Mouse (Mus musculus): ENCODE measurements around the gene Tgm7. TPM values are rescaled to one million over a fixed set of nuclear protein-coding genes. Genes with fewer than 3 reads are reported as not detected.

The Tgm7 gene
- polyA plus RNA-seq, 1 experiment, result not detected

- WGBS, result 86% methylated on average over 6 of the region's 6 CpGs
- no peak for TF ChIP-seq CTCF (IDR thresholded peaks at IDR 0.05; ENCODE audit: insufficient read depth, low read depth, low read length)
- no peak for TF ChIP-seq POLR2A (IDR thresholded peaks at IDR 0.05; ENCODE audit: insufficient read depth, low read depth, low read length)
- Histone ChIP-seq H3K4me1 (ENCODE audit: control insufficient read depth, insufficient read depth, low read length) (no peaks in the 10 kb centered on the region), H3K4me3 (ENCODE audit: insufficient read depth, low read depth, low read length) (no peak overlapping the region), H3K27ac (ENCODE audit: insufficient read depth, low read depth, low read length) (no peak overlapping the region)
Observed at GRCm38 (mm10) chr2:121055915-121056314, 53.7 kb downstream of the Tgm7 start.

- TF ChIP-seq CTCF (IDR thresholded peaks at IDR 0.05; ENCODE audit: insufficient read depth, low read depth, low read length), result no peak
- no peak for TF ChIP-seq POLR2A (IDR thresholded peaks at IDR 0.05; ENCODE audit: insufficient read depth, low read depth, low read length)
- WGBS, result 61% methylated on average over 2 of the region's 2 CpGs
- Histone ChIP-seq H3K4me3 (ENCODE audit: insufficient read depth, low read depth, low read length) (no peak overlapping the region), H3K4me1 (ENCODE audit: control insufficient read depth, insufficient read depth, low read length) (no peaks in the 10 kb centered on the region), H3K27ac (ENCODE audit: insufficient read depth, low read depth, low read length) (no peak overlapping the region)
Observed at GRCm38 (mm10) chr2:121054060-121054459, 55.5 kb downstream of the Tgm7 start.

DNA sequence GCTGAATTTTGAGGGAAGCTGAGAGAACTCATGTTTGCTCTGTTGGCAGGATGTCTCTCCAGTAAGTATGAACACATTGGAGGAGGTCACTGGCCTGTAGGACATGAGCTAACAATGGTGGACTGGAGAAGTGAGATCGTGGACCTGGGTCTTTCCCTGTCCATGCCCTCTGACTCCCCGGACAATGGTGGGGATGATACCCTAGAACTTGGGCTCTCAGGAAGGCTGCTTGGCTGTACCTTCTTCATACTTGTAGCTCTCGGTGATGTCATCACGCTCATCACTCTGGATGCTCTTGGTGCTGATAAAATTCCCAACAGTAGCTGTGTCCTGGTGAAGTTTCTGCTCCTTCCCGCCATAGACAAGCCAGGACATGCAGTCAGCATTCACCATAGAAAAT lies 57.4 kb downstream of the Tgm7 start:
- TF ChIP-seq CTCF (IDR thresholded peaks at IDR 0.05; ENCODE audit: insufficient read depth, low read depth, low read length) (no peak), POLR2A (IDR thresholded peaks at IDR 0.05; ENCODE audit: insufficient read depth, low read depth, low read length) (no peak)
- Histone ChIP-seq H3K4me1 (ENCODE audit: control insufficient read depth, insufficient read depth, low read length) (no peaks in the 10 kb centered on the region), H3K4me3 (ENCODE audit: insufficient read depth, low read depth, low read length) (no peak overlapping the region), H3K27ac (ENCODE audit: insufficient read depth, low read depth, low read length) (no peak overlapping the region)
- 92% methylated on average over 5 of the region's 5 CpGs for WGBS

- H3K4me1 ChIP-seq (ENCODE audit: control insufficient read depth, insufficient read depth, low read length), result no peaks in the 10 kb centered on the region
- TF ChIP-seq POLR2A (IDR thresholded peaks at IDR 0.05; ENCODE audit: insufficient read depth, low read depth, low read length) (no peak), CTCF (IDR thresholded peaks at IDR 0.05; ENCODE audit: insufficient read depth, low read depth, low read length) (no peak)
- no peak overlapping the region for H3K27ac ChIP-seq (ENCODE audit: insufficient read depth, low read depth, low read length)
- no peak overlapping the region for H3K4me3 ChIP-seq (ENCODE audit: insufficient read depth, low read depth, low read length)
- 87% methylated on average over 4 of the region's 4 CpGs for WGBS
Observed at GRCm38 (mm10) chr2:121045653-121046052, 63.9 kb downstream of the Tgm7 start.

Other genes with a start within 250 kb of the Tgm7 start
- not detected in 2 replicates for gene Ubr1, start 139.1 kb downstream of the Tgm7 start, polyA plus RNA-seq (2012; ENCODE audit: insufficient read depth, insufficient read length, low replicate concordance, missing spikeins)
- not detected in 2 replicates for gene Tmem62, start 132.8 kb downstream of the Tgm7 start, polyA plus RNA-seq (2012; ENCODE audit: insufficient read depth, insufficient read length, low replicate concordance, missing spikeins)
- gene Ccndbp1, start 101.4 kb downstream of the Tgm7 start, polyA plus RNA-seq (2012; ENCODE audit: insufficient read depth, insufficient read length, low replicate concordance, missing spikeins), result not detected in 2 replicates
- not detected in 2 replicates for gene Epb42, start 72.7 kb downstream of the Tgm7 start, polyA plus RNA-seq (2012; ENCODE audit: insufficient read depth, insufficient read length, low replicate concordance, missing spikeins)
- gene Tgm5, start 24.0 kb downstream of the Tgm7 start, polyA plus RNA-seq (2012; ENCODE audit: insufficient read depth, insufficient read length, low replicate concordance, missing spikeins), result not detected in 2 replicates
- not detected in 2 replicates for gene Adal, start 30.6 kb upstream of the Tgm7 start, polyA plus RNA-seq (2012; ENCODE audit: insufficient read depth, insufficient read length, low replicate concordance, missing spikeins)
- not detected in 2 replicates for gene Lcmt2, start 30.9 kb upstream of the Tgm7 start, polyA plus RNA-seq (2012; ENCODE audit: insufficient read depth, insufficient read length, low replicate concordance, missing spikeins)
- 263 TPM in 1 of 2 replicates, not detected in the other for gene Tubgcp4, start 60.9 kb upstream of the Tgm7 start, polyA plus RNA-seq (2012; ENCODE audit: insufficient read depth, insufficient read length, low replicate concordance, missing spikeins)
- not detected in 2 replicates for gene Zscan29, start 61.3 kb upstream of the Tgm7 start, polyA plus RNA-seq (2012; ENCODE audit: insufficient read depth, insufficient read length, low replicate concordance, missing spikeins)
- gene Trp53bp1, start 161.6 kb upstream of the Tgm7 start, polyA plus RNA-seq (2012; ENCODE audit: insufficient read depth, insufficient read length, low replicate concordance, missing spikeins), result 272 TPM in 1 of 2 replicates, not detected in the other
- 93.5 and 210 TPM in 2 replicates for gene Map1a, start 179.8 kb upstream of the Tgm7 start, polyA plus RNA-seq (2012; ENCODE audit: insufficient read depth, insufficient read length, low replicate concordance, missing spikeins)
- gene Ppip5k1, start 245.6 kb upstream of the Tgm7 start, polyA plus RNA-seq (2012; ENCODE audit: insufficient read depth, insufficient read length, low replicate concordance, missing spikeins), result 355 TPM in 1 of 2 replicates, not detected in the other
- gene Ckmt1, start 247.9 kb upstream of the Tgm7 start, polyA plus RNA-seq (2012; ENCODE audit: insufficient read depth, insufficient read length, low replicate concordance, missing spikeins), result not detected in 2 replicates

Data from olfactory bulb, adult 2 months (tissue).